12 mouse cellular contexts compared by ENCODE assay signal in genomic region chr2:90553861-90554260, GRCm38 (mm10). TPM values are rescaled to one million over a fixed set of nuclear protein-coding genes. Genes with fewer than 3 reads are reported as not detected.
DNase-seq lines count a peak whose midpoint lies in the region; ATAC-seq lines count a peak whose summit lies in the region.
"Had no signal": no experiment of that assay in that cellular context is flagged by ENCODE, and none has a peak within 500 bp of the region (broad histone marks: within the 10 kb centered on the region; RNA-seq: fewer than 3 reads in every experiment).

No protein-coding gene starts in this region.

- peak; percentile 79 for ATAC-seq in liver, embryonic 16.5 days (ENCODE audit: low read depth)
- ATAC-seq in stomach, embryonic 16.5 days (ENCODE audit: insufficient read depth, low FRiP score) = peak; percentile 71
- ATAC-seq in activated CD4-positive, CD25-positive, alpha-beta regulatory T cell, adult 4 months = no peak
- ATAC-seq: forebrain, embryonic 13.5 days had no signal

- no peaks in the 10 kb centered on the region for H3K9me3 ChIP-seq in liver, embryonic 16.5 days (replicated peaks; ENCODE audit: control insufficient read depth, low read length)
- H3K9me3 ChIP-seq in stomach, embryonic 16.5 days (replicated peaks; ENCODE audit: control insufficient read depth, low read length) = no peaks in the 10 kb centered on the region
- H3K9me3 ChIP-seq: forebrain, embryonic 13.5 days; heart, embryonic 13.5 days had no signal

- peaks cover 56% of the 10 kb centered on the region for H3K4me1 ChIP-seq in liver, embryonic 16.5 days (ENCODE audit: control insufficient read depth, low read depth, low read length)
- peaks cover 3% of the 10 kb centered on the region; the same call in 1 of the 2 replicates for H3K4me1 ChIP-seq in stomach, embryonic 16.5 days (ENCODE audit: control insufficient read depth, insufficient read depth, low read length)
- H3K4me1 ChIP-seq: forebrain, embryonic 13.5 days had no signal

- 45% methylated on average over 4 of the region's 4 CpGs for WGBS in liver, embryonic 16.5 days (ENCODE audit: insufficient replicate concordance)
- WGBS in stomach, embryonic 16.5 days = 64% methylated on average over 4 of the region's 4 CpGs

- intact Hi-C loops in left cerebral cortex, postnatal 4 days (cut with DNase I) = no loop called here
- intact Hi-C loops in left cerebral cortex, postnatal 36 days (cut with DNase I) = no loop called here

- H3K4me3 ChIP-seq in liver, embryonic 16.5 days (ENCODE audit: low read depth, low read length) = no peak overlapping the region
- H3K4me3 ChIP-seq in stomach, embryonic 16.5 days (replicated peaks; ENCODE audit: low read length) = no peak overlapping the region
- H3K4me3 ChIP-seq: forebrain, embryonic 13.5 days; heart, embryonic 13.5 days had no signal

- DNase-seq in lung, adult 18-20 months = peak; percentile 73 to 84
- DNase-seq in lung, postnatal 4 days = no peak
- DNase-seq in kidney, adult 8-10 months = peak; percentile 42 to 69
- DNase-seq in left cerebral cortex, postnatal 4 days = no peak
- DNase-seq in left cerebral cortex, postnatal 36 days (ENCODE audit: low spot score in 2 of 2) = no peak
- DNase-seq: lung, embryonic 14.5 days had no signal

- H3K9ac ChIP-seq in liver, embryonic 16.5 days (ENCODE audit: low read depth, low read length) = no peak overlapping the region
- no peak overlapping the region for H3K9ac ChIP-seq in stomach, embryonic 16.5 days (ENCODE audit: low read length)
- H3K9ac ChIP-seq: forebrain, embryonic 13.5 days; heart, embryonic 13.5 days; lung, embryonic 14.5 days had no signal

- H3K4me2 ChIP-seq in liver, embryonic 16.5 days (ENCODE audit: low read depth, low read length) = no peak overlapping the region
- no peak overlapping the region for H3K4me2 ChIP-seq in stomach, embryonic 16.5 days (ENCODE audit: low read depth, low read length)
- H3K4me2 ChIP-seq: forebrain, embryonic 13.5 days; heart, embryonic 13.5 days; lung, embryonic 14.5 days had no signal

- peak overlapping the region; percentile 31 for H3K27ac ChIP-seq in liver, embryonic 16.5 days (ENCODE audit: low read length)
- H3K27ac ChIP-seq in stomach, embryonic 16.5 days (ENCODE audit: low read length) = peak overlapping the region; percentile 21; the same call in 1 of the 2 replicates
- H3K27ac ChIP-seq: forebrain, embryonic 13.5 days; heart, embryonic 13.5 days had no signal

- no peaks in the 10 kb centered on the region for H3K36me3 ChIP-seq in liver, embryonic 16.5 days (ENCODE audit: control insufficient read depth, insufficient read depth)
- no peaks in the 10 kb centered on the region for H3K36me3 ChIP-seq in stomach, embryonic 16.5 days (ENCODE audit: control insufficient read depth, insufficient read depth, low read length)
- H3K36me3 ChIP-seq: heart, embryonic 13.5 days had no signal

- H3K27me3 ChIP-seq in liver, embryonic 16.5 days (ENCODE audit: control insufficient read depth, insufficient read depth, low read depth, low read length) = no peaks in the 10 kb centered on the region
- H3K27me3 ChIP-seq in stomach, embryonic 16.5 days (ENCODE audit: control insufficient read depth, insufficient read depth, low read length) = no peaks in the 10 kb centered on the region
- H3K27me3 ChIP-seq: CH12.LX; forebrain, embryonic 13.5 days; heart, embryonic 13.5 days had no signal

RNA-seq across cellular contexts. Expression of gene Ptprj, which starts 26.6 kb away (rescaled TPM):
- polyA plus RNA-seq in liver, embryonic 16.5 days (2015; fragmentation: Nextera tagmentation; extraction: Ambion mirVana) = 2.1 and 2.2 TPM in 2 replicates
- 4.1 and 5.0 TPM in 2 replicates for polyA plus RNA-seq in stomach, embryonic 16.5 days (2015; fragmentation: Nextera tagmentation; extraction: Ambion mirVana)
- total RNA-seq in left cerebral cortex, postnatal 4 days (2021) = 10 to 100 TPM; 50.8 to 51.2 TPM
- total RNA-seq in left cerebral cortex, postnatal 36 days (2021) = 100 to 1,000 TPM; 112 to 118 TPM
- polyA plus RNA-seq in activated CD4-positive, CD25-positive, alpha-beta regulatory T cell, adult 4 months (2017; shearing (Covaris generic)) = 1 to 10 TPM; 4.4 to 5.1 TPM

Comparison
In these comparisons a context has a peak if more than half of its experiments do, and no peak if none do; other contexts are left out.
1. DNase-seq: peak in lung, adult 18-20 months (2 of 2) and kidney, adult 8-10 months (2 of 2); none in lung, postnatal 4 days (0 of 2), left cerebral cortex, postnatal 4 days (single experiment) and left cerebral cortex, postnatal 36 days (0 of 2).